Mouse (Mus musculus) lung, embryonic 14.5 days (tissue): Measurements from ENCODE around the gene Fbxo34. TPM values are rescaled to one million over a fixed set of nuclear protein-coding genes. Genes with fewer than 3 reads are reported as not detected.

ENCODE experiments used
- ATAC-seq: fragments of 200-750 bp; cut with Nextera tagmentation; 2 replicates; pipeline ENCODE4 v1.8.0; 2017; ENCODE audit warnings: mild to moderate bottlenecking, moderate TSS enrichment, moderate library complexity; ENCODE audit not compliant: insufficient read depth
- DNase-seq: peaks from one replicate; pipeline ENCODE4 v3.0.0-alpha.2; 2015
- H3K27ac ChIP-seq: fragments of 300-500 bp; sonication (generic); 2 replicates; pipeline ENCODE4 v1.5.1; 2014; ENCODE audit warnings: low read depth, mild to moderate bottlenecking, moderate library complexity
- H3K27me3 ChIP-seq: fragments of 300-500 bp; sonication (generic); 2 replicates; pipeline ENCODE4 v1.6.1; 2014; ENCODE audit warnings: low read length, control low read depth; ENCODE audit not compliant: insufficient read depth
- H3K36me3 ChIP-seq: fragments of 300-500 bp; sonication (generic); 2 replicates; pipeline ENCODE4 v1.6.1; 2014; ENCODE audit warnings: control low read depth; ENCODE audit not compliant: insufficient read depth
- H3K4me1 ChIP-seq: fragments of 300-500 bp; sonication (generic); 2 replicates; pipeline ENCODE4 v1.6.1; 2014; ENCODE audit warnings: antibody characterized with exemption, control low read depth; ENCODE audit not compliant: insufficient read depth
- H3K4me2 ChIP-seq: fragments of 300-500 bp; sonication (generic); 2 replicates; pipeline ENCODE4 v1.6.1; 2014; ENCODE audit warnings: mild to moderate bottlenecking
- H3K4me3 ChIP-seq: fragments of 300-500 bp; sonication (generic); 2 replicates; pipeline ENCODE4 v1.5.1; 2014; ENCODE audit warnings: low read depth, low read length
- H3K9ac ChIP-seq: fragments of 300-500 bp; sonication (generic); 2 replicates; pipeline ENCODE4 v1.6.1; 2014
- H3K9me3 ChIP-seq: fragments of 300-500 bp; sonication (generic); 2 replicates; pipeline ENCODE4 v1.6.1; 2016; ENCODE audit warnings: low read depth, low read length, control low read depth
- CTCF ChIP-seq: IDR thresholded peaks from 2 replicates; pipeline ENCODE4 v1.5.1; 2016; ENCODE audit warnings: antibody characterized with exemption, low read depth
- WGBS: fragments of 180-500 bp; shearing (Covaris S2); extraction: QIAGEN DNeasy Blood & Tissue Kit; methylation state at CpG from one replicate; pipeline ENCODE4 v1.1.7; 2014; 5-methylcytosine and 5-hydroxymethylcytosine counted together
- polyA plus RNA-seq: library from polyadenylated mRNA; unstranded; fragments of >200 nt; fragmentation: Nextera tagmentation; extraction: Ambion mirVana; gene quantifications from 2 replicates; pipeline ENCODE4 v1.2.1, GENCODE M21; 2014

Fbxo34 gene
- polyA plus RNA-seq, 1 experiment from 2014 or later: 23.5 TPM

DNA sequence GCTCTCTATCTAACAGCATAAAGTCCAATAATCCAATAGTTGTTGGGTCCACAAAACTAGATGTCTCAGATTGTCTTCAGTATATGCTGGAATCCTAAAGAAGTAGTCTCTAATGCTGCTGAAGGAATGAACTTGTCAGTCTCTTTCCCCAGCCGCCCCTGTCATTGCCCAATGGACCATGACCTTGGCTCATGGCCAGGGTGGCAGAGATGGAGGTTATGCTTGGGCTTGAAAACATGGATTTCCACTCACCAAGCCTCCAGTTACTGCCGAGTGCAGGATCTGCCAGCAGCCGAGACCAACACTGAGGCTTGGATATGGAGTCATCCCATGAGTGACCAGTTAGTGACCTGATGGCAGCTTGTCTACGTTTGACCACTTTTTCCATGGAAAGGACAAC, 9.3 kb downstream of the Fbxo34 start:
- no peaks in the 10 kb centered on the region for H3K27me3 ChIP-seq

DNA sequence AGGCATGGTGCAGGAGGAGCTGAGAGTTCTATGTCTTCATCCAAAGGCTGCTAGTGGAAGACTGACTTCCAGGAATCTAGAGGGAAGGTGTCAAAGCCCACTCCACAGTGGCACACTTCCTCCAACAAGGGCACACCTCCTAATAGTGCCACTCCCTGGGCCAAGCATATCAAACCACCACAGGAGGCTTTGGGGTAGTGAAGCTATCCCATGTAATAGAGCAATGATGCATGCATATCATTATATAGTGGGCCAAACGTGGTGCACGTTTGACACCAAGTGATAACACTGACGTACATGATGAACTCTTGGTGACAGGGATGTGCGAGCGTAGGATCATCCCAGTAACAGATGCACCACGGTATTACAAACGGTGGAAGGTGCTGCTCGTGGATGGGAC, 11.8 kb downstream of the Fbxo34 start:
- no peak for ATAC-seq
- no peak overlapping the region for H3K4me2 ChIP-seq
- 71% methylated on average over 8 of the region's 8 CpGs for WGBS

More for the DNA sequence above, 9.3 kb downstream of the Fbxo34 start:
- TF ChIP-seq CTCF: no peak
- no peak overlapping the region for H3K27ac ChIP-seq
- no peaks in the 10 kb centered on the region for H3K4me1 ChIP-seq
- H3K4me2 ChIP-seq: no peak overlapping the region
- ATAC-seq (no peak), DNase-seq (no peak)
- H3K4me3 ChIP-seq: no peak overlapping the region
- no peaks in the 10 kb centered on the region for H3K9me3 ChIP-seq
- WGBS: 63% methylated on average over 4 of the region's 4 CpGs
- H3K9ac ChIP-seq: no peak overlapping the region
- no peaks in the 10 kb centered on the region for H3K36me3 ChIP-seq

DNA sequence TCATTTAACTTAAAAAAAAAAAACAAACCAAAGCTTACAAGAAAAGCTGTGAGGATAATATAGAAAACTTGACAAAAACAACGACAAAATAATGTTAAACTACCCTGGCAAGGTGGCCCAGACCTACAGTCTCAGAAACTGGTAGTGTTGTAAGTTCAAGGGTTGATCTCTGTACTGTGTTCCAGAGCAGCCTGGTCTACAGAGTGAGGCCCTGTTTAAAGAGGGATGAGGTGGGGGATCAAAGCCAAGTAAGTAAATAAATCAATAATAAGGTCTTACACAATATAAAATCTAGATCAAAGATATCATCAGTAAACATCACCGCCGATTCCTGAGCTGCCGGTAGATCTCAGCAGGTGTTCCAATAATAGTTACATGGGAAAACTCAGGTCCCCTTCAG, 12.2 kb downstream of the Fbxo34 start:
- no peaks in the 10 kb centered on the region for H3K4me1 ChIP-seq
- no peaks in the 10 kb centered on the region for H3K27me3 ChIP-seq
- H3K4me3 ChIP-seq: no peak overlapping the region
- no peak for TF ChIP-seq CTCF
- DNase-seq (no peak), ATAC-seq (no peak)
- 56% methylated on average over 4 of the region's 4 CpGs for WGBS
- H3K27ac ChIP-seq: no peak overlapping the region
- no peaks in the 10 kb centered on the region for H3K9me3 ChIP-seq
- no peak overlapping the region for H3K9ac ChIP-seq
- H3K36me3 ChIP-seq: no peaks in the 10 kb centered on the region
- H3K4me2 ChIP-seq: no peak overlapping the region

More for the DNA sequence above, 11.8 kb downstream of the Fbxo34 start:
- Histone ChIP-seq H3K9ac (no peak overlapping the region), H3K27me3 (no peaks in the 10 kb centered on the region), H3K36me3 (no peaks in the 10 kb centered on the region), H3K27ac (no peak overlapping the region), H3K4me1 (no peaks in the 10 kb centered on the region), H3K4me3 (no peak overlapping the region), H3K9me3 (no peaks in the 10 kb centered on the region)
- no peak for TF ChIP-seq CTCF
- DNase-seq: no peak

- 72% methylated on average over 9 of the region's 9 CpGs for WGBS
- DNase-seq (no peak), ATAC-seq (no peak)
- H3K4me2 ChIP-seq: no peak overlapping the region
- no peak for TF ChIP-seq CTCF
- H3K4me1 ChIP-seq: no peaks in the 10 kb centered on the region
- no peaks in the 10 kb centered on the region for H3K9me3 ChIP-seq
- no peak overlapping the region for H3K4me3 ChIP-seq
- no peak overlapping the region for H3K27ac ChIP-seq
- H3K36me3 ChIP-seq: no peaks in the 10 kb centered on the region
- no peaks in the 10 kb centered on the region for H3K27me3 ChIP-seq
- H3K9ac ChIP-seq: no peak overlapping the region
Observed at GRCm38 (mm10) chr14:47462877-47463460, 12.7 kb downstream of the Fbxo34 start.

- no peaks in the 10 kb centered on the region for H3K27me3 ChIP-seq
- H3K4me3 ChIP-seq: no peak overlapping the region
- H3K9ac ChIP-seq: no peak overlapping the region
- WGBS: 76% methylated on average over 10 of the region's 10 CpGs
- no peak overlapping the region for H3K4me2 ChIP-seq
- no peaks in the 10 kb centered on the region for H3K36me3 ChIP-seq
- no peak for ATAC-seq
- TF ChIP-seq CTCF: no peak
- no peak overlapping the region for H3K27ac ChIP-seq
- DNase-seq: no peak
- H3K9me3 ChIP-seq: no peaks in the 10 kb centered on the region
- no peaks in the 10 kb centered on the region for H3K4me1 ChIP-seq
Observed at GRCm38 (mm10) chr14:47464426-47464825, 14.2 kb downstream of the Fbxo34 start.

DNA sequence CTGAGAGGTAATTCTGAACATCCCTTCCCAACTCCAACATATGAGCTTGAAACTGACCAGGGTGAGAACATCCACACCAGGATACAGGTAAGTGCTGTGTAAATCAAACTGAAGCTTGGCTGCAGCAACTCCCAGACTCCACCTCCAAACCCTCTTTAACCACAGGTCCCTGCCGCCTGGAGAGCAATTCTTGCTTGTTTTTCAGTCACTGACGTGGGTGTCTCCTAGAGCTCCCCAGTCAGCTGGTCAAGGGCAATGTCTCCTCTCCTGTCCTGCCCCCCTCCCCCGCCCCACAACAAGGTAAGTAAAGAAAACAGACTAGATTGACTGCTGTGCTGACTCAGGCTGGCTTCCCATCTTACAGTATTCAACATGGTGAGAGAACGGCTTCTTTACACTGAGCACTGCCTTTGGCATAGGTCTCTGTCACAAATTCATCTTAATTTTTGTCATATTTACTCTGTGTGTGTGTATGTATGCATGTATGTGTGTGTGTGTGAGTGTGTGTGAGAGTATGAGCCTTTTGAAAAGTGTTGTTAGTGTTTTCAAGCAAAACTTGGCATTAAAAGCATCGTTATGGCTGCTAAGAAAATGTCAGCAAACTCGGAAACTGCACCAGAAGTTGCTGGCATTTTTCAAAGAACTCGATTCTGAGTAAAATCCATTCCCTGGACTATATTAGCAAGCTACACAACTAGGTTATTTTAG, 15.4 kb downstream of the Fbxo34 start:
- ATAC-seq: no peak
- Histone ChIP-seq H3K36me3 (no peaks in the 10 kb centered on the region), H3K4me3 (no peak overlapping the region), H3K4me2 (no peak overlapping the region), H3K27ac (no peak overlapping the region), H3K27me3 (no peaks in the 10 kb centered on the region), H3K9me3 (no peaks in the 10 kb centered on the region), H3K9ac (no peak overlapping the region), H3K4me1 (no peaks in the 10 kb centered on the region)
- WGBS: 41% methylated on average over 7 of the region's 7 CpGs
- no peak for DNase-seq
- TF ChIP-seq CTCF: no peak

DNA sequence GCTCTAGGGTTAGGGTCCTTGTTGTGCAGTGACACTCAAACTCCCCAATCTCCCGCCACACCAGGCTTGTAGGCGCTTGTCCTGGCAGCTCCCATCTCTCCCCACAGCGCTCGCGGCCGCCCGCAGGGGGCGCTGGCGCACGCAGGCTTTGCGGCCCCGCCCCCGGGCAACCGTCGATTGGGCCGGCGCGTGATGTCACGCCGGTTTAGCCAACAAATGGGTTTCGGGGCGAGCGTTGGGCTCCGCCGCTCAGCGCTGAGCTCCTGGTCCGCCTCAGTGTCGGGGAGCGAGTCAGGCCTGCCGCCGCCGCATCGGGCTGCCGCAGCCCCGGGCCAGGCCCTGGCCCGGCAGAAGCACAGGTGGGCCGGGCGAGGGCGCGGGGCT, 22.1 kb downstream of the Fbxo34 start:
- peak; percentile 97 for DNase-seq

More for the DNA sequence above, 22.1 kb downstream of the Fbxo34 start:
- peak; percentile 97 for ATAC-seq
- H3K9me3 ChIP-seq: no peaks in the 10 kb centered on the region
- H3K27ac ChIP-seq: peak overlapping the region; percentile 82
- H3K27me3 ChIP-seq: no peaks in the 10 kb centered on the region
- under 1% methylated on average over 40 of the region's 40 CpGs for WGBS
- peak overlapping the region; percentile 87 for H3K9ac ChIP-seq
- H3K36me3 ChIP-seq: no peaks in the 10 kb centered on the region
- peak overlapping the region; percentile 60 for H3K4me2 ChIP-seq
- H3K4me3 ChIP-seq: peak overlapping the region; percentile 74
- TF ChIP-seq CTCF: peak; percentile 77
- 0 out of 2 replicates have a peak, but pooled peaks cover 4% of the 10 kb centered on the region for H3K4me1 ChIP-seq
